11 mouse cellular contexts compared by ENCODE assay signal in the genomic region with DNA sequence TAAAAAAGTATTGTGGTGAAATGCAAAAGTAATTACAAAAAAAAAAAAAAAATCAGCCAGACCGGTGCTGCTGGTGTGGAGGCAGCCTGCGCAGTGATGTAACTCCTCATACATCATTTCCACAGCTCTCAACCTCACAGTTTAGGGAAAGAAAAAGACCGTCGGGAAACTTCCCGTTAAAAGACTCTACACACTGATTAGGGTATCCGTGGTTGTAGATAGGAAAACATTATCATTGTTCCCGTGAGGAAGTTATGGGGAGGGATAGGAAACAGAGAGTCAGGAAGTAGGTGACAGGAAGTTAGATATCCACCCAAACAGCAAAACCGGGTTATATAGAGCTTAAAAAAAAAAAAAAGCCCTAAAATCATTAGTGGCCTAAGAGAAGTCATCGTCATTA. TPM values are rescaled to one million over a fixed set of nuclear protein-coding genes. Genes with fewer than 3 reads are reported as not detected.
DNase-seq lines count a peak whose midpoint lies in the region; ATAC-seq and TF ChIP-seq lines count a peak whose summit lies in the region.
"Had no signal": no experiment of that assay in that cellular context is flagged by ENCODE, and none has a peak within 500 bp of the region (broad histone marks: within the 10 kb centered on the region; RNA-seq: fewer than 3 reads in every experiment).

No protein-coding gene starts in this region.

- no peaks in the 10 kb centered on the region for H3K79me2 ChIP-seq in myocyte (ENCODE audit: control insufficient read depth, insufficient read depth)

- H3K36me3 ChIP-seq in kidney, embryonic 14.5 days (ENCODE audit: control insufficient read depth, insufficient read depth, low read length): no peaks in the 10 kb centered on the region
- no peaks in the 10 kb centered on the region for H3K36me3 ChIP-seq in midbrain, embryonic 15.5 days (replicated peaks)
- H3K36me3 ChIP-seq in midbrain, embryonic 11.5 days (ENCODE audit: control insufficient read depth, insufficient read depth, low read length): no peaks in the 10 kb centered on the region
- no peaks in the 10 kb centered on the region for H3K36me3 ChIP-seq in hindbrain, embryonic 16.5 days (ENCODE audit: control insufficient read depth, insufficient read depth, low read length)
- H3K36me3 ChIP-seq in myocyte (ENCODE audit: control insufficient read depth, insufficient read depth): no peaks in the 10 kb centered on the region
- H3K36me3 ChIP-seq: G1E had no signal

- no peak overlapping the region for H3K9ac ChIP-seq in kidney, embryonic 14.5 days (ENCODE audit: low read depth, low read length)
- no peak overlapping the region for H3K9ac ChIP-seq in midbrain, embryonic 15.5 days
- no peak overlapping the region for H3K9ac ChIP-seq in midbrain, embryonic 11.5 days (ENCODE audit: low read length)
- no peak overlapping the region for H3K9ac ChIP-seq in hindbrain, embryonic 16.5 days (ENCODE audit: low read depth, low read length)

- no peak for DNase-seq in kidney, postnatal 25 days
- no peak for DNase-seq in midbrain, embryonic 11.5 days (ENCODE audit: low spot score, missing footprints)
- no peak for DNase-seq in left cerebral cortex, adult 2 months (ENCODE audit: extremely low spot score in 1 of 2, low spot score in 2 of 2)
- no peak for DNase-seq in cerebellum, postnatal 14 days
- DNase-seq: cerebellum, adult 9-10 months; right cerebral cortex, postnatal 14 days had no signal

- no peaks in the 10 kb centered on the region for H3K27me3 ChIP-seq in kidney, embryonic 14.5 days (ENCODE audit: control insufficient read depth, insufficient read depth, low read length)
- no peaks in the 10 kb centered on the region for H3K27me3 ChIP-seq in midbrain, embryonic 15.5 days (replicated peaks)
- no peaks in the 10 kb centered on the region for H3K27me3 ChIP-seq in midbrain, embryonic 11.5 days (ENCODE audit: control insufficient read depth, insufficient read depth, low read length)
- H3K27me3 ChIP-seq in hindbrain, embryonic 16.5 days (replicated peaks; ENCODE audit: control insufficient read depth, insufficient read depth, low read length): no peaks in the 10 kb centered on the region
- H3K27me3 ChIP-seq in myocyte (ENCODE audit: control insufficient read depth, insufficient read depth, insufficient read length): no peaks in the 10 kb centered on the region

- WGBS in kidney, embryonic 14.5 days: 15% methylated on average over 9 of the region's 9 CpGs
- WGBS in midbrain, embryonic 15.5 days: 69% methylated on average over 9 of the region's 9 CpGs
- 85% methylated on average over 9 of the region's 9 CpGs for WGBS in midbrain, embryonic 11.5 days
- 62% methylated on average over 9 of the region's 9 CpGs for WGBS in hindbrain, embryonic 16.5 days

- no peak for ATAC-seq in kidney, embryonic 14.5 days (ENCODE audit: low FRiP score, low TSS enrichment)
- no peak for ATAC-seq in midbrain, embryonic 15.5 days (replicated peaks)
- ATAC-seq in midbrain, embryonic 11.5 days (ENCODE audit: low FRiP score): no peak
- no peak for ATAC-seq in hindbrain, embryonic 16.5 days

- peak overlapping the region; percentile 19 for H3K4me2 ChIP-seq in kidney, embryonic 14.5 days (replicated peaks; ENCODE audit: low read depth, low read length)
- no peak overlapping the region for H3K4me2 ChIP-seq in midbrain, embryonic 15.5 days
- no peak overlapping the region for H3K4me2 ChIP-seq in midbrain, embryonic 11.5 days
- H3K4me2 ChIP-seq in hindbrain, embryonic 16.5 days (ENCODE audit: low read length): peak overlapping the region; percentile 6; the same call in 1 of the 2 replicates
- peak overlapping the region; percentile 18 for H3K4me2 ChIP-seq in myocyte (ENCODE audit: low read depth)

- TF ChIP-seq CTCF in left cerebral cortex, adult 2 months (IDR thresholded peaks at IDR 0.05): no peak

- H3K27ac ChIP-seq in kidney, embryonic 14.5 days (ENCODE audit: low read depth, low read length): peak overlapping the region; percentile 57
- peak overlapping the region; percentile 61; the same call in 1 of the 2 replicates for H3K27ac ChIP-seq in midbrain, embryonic 15.5 days
- no peak overlapping the region for H3K27ac ChIP-seq in midbrain, embryonic 11.5 days (ENCODE audit: low read depth, low read length)
- no peak overlapping the region for H3K27ac ChIP-seq in hindbrain, embryonic 16.5 days (ENCODE audit: low read depth, low read length)
- H3K27ac ChIP-seq in left cerebral cortex, adult 2 months: no peak overlapping the region

- H3K9me3 ChIP-seq in kidney, embryonic 14.5 days (ENCODE audit: control insufficient read depth, low read length): no peaks in the 10 kb centered on the region
- H3K9me3 ChIP-seq in midbrain, embryonic 15.5 days: no peaks in the 10 kb centered on the region
- H3K9me3 ChIP-seq in midbrain, embryonic 11.5 days (ENCODE audit: control insufficient read depth, low read length): no peaks in the 10 kb centered on the region
- H3K9me3 ChIP-seq in hindbrain, embryonic 16.5 days (ENCODE audit: control insufficient read depth, low read length): no peaks in the 10 kb centered on the region

- no peak overlapping the region for H3ac ChIP-seq in myocyte (ENCODE audit: control insufficient read depth, insufficient read length)

- intact Hi-C loops in left cerebral cortex, adult 2 months (cut with DNase I): no loop called here

- H3K4me3 ChIP-seq in kidney, embryonic 14.5 days (ENCODE audit: low read length): no peak overlapping the region
- no peak overlapping the region for H3K4me3 ChIP-seq in midbrain, embryonic 15.5 days
- H3K4me3 ChIP-seq in midbrain, embryonic 11.5 days (ENCODE audit: low read depth, low read length): no peak overlapping the region
- H3K4me3 ChIP-seq in hindbrain, embryonic 16.5 days (ENCODE audit: low read length): no peak overlapping the region
- no peak overlapping the region for H3K4me3 ChIP-seq in myocyte
- H3K4me3 ChIP-seq in left cerebral cortex, adult 2 months: no peak overlapping the region

- TF ChIP-seq POLR2A in myocyte (IDR thresholded peaks at IDR 0.05; ENCODE audit: insufficient read length, low read depth): no peak

- peaks cover 14% of the 10 kb centered on the region for H3K4me1 ChIP-seq in kidney, embryonic 14.5 days (ENCODE audit: control insufficient read depth, insufficient read depth, low read length)
- H3K4me1 ChIP-seq in midbrain, embryonic 15.5 days: peaks cover 12% of the 10 kb centered on the region
- peaks cover 4% of the 10 kb centered on the region; the same call in 1 of the 2 replicates for H3K4me1 ChIP-seq in midbrain, embryonic 11.5 days (ENCODE audit: control insufficient read depth, insufficient read depth, low read length)
- peaks cover 3% of the 10 kb centered on the region for H3K4me1 ChIP-seq in hindbrain, embryonic 16.5 days (ENCODE audit: control insufficient read depth, insufficient read depth, low read depth, low read length)

TF ChIP-seq in myocyte, 11 proteins besides CTCF, POLR2A, EP300 and RAD21:
- TF ChIP-seq TCF3 (IDR thresholded peaks at IDR 0.05; ENCODE audit: insufficient read length, low read depth): no peak
TF ChIP-seq in myocyte: peak in this region for 0.

RNA-seq across cellular contexts. Expression of a gene that starts 52.9 kb away (rescaled TPM):
- 23.0 and 27.8 TPM in 2 replicates for polyA plus RNA-seq in kidney, embryonic 14.5 days (2014; fragmentation: Nextera tagmentation; extraction: Ambion mirVana)
- polyA plus RNA-seq in midbrain, embryonic 15.5 days (2015; fragmentation: Nextera tagmentation; extraction: Ambion mirVana): 44.5 and 46.9 TPM in 2 replicates
- polyA plus RNA-seq in midbrain, embryonic 11.5 days (2014; fragmentation: Nextera tagmentation; extraction: Ambion mirVana): 35.6 and 39.4 TPM in 2 replicates
- 30.8 and 35.0 TPM in 2 replicates for polyA plus RNA-seq in hindbrain, embryonic 16.5 days (2015; fragmentation: Nextera tagmentation; extraction: Ambion mirVana)
- 22.6 TPM for polyA plus RNA-seq in myocyte (2012; fragmentation: generic; extraction: Trizol)
- 10 to 100 TPM; 15.9 to 17.2 TPM for total RNA-seq in left cerebral cortex, adult 2 months (2021)

Comparison
In these comparisons a context has a peak if more than half of its experiments do, and no peak if none do; other contexts are left out.
1. H3K27ac ChIP-seq: peak in kidney, embryonic 14.5 days (single experiment) and midbrain, embryonic 15.5 days (single experiment); none in midbrain, embryonic 11.5 days (single experiment), hindbrain, embryonic 16.5 days (single experiment) and left cerebral cortex, adult 2 months (single experiment).
2. H3K4me2 ChIP-seq: peak in kidney, embryonic 14.5 days (single experiment), hindbrain, embryonic 16.5 days (single experiment) and myocyte (single experiment); none in midbrain, embryonic 15.5 days (single experiment) and midbrain, embryonic 11.5 days (single experiment).